Mouse (Mus musculus) adrenal gland (tissue): Measurements from ENCODE around the gene Thap8.
"Not testable (repeated sequence)": the region's sequence is repeated elsewhere in the genome, so short reads cannot be mapped to it uniquely, and the experiment has no call there.

Experiments
- intact Hi-C: fragments of 180-260 bp; cut with DNase I; formaldehyde crosslinking; loops from one replicate; pipeline ENCODE4 v1.15.1; 2025
- long read RNA-seq, 2 experiments: library from polyadenylated mRNA; unstranded; transcript quantifications; one replicate each; pipeline ENCODE4 v2.0.0; 2020; ENCODE audit warnings: borderline replicate concordance in 1 of 2; ENCODE audit not compliant: insufficient replicate concordance in 1 of 2

The Thap8 gene
- long read RNA-seq, experiment 1: 0 reads
- long read RNA-seq, experiment 2: 0 reads

DNA sequence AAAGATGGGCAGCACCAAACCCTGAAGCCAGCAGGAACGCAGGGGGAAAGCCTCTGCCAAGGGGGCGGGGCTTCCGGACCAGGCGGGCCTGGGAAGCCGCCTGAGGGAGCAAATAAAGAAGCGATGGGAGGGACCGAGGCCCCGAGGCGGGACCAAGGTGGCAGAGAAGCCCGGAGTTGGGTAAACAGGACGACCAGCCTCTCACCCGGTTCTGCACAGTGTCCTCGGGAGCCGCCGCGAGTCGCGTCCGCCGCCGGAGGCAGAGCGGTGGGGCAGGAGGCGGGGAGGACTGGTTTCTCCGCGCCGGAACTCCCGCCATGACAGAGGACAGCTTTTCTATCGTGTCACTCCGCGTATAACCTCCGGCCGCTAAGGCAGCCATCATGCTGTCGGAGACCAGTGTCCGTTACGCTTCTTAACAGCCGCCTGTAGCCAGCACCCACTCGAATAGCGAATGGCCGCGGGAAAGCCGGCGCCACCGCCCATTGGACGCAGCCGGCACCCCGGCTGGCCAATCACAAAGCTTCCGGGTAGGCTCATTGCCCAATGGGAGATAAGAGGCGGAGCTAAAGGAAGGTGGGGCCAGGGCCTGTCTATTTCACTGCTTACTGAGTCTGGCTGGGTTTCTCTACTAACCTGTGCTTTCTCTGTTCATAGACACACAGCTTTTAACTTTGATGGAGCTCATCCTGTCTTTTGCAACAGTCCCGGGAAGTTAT, at the start of gene Thap8, which contains the start of gene Wdr62:
TSS of gene Thap8 (plus strand) at position 144 of the 719 bp plus-strand sequence.
TSS of gene Wdr62 (minus strand) at position 469 of the 719 bp plus-strand sequence.
- intact Hi-C loops: no loop called here

DNA sequence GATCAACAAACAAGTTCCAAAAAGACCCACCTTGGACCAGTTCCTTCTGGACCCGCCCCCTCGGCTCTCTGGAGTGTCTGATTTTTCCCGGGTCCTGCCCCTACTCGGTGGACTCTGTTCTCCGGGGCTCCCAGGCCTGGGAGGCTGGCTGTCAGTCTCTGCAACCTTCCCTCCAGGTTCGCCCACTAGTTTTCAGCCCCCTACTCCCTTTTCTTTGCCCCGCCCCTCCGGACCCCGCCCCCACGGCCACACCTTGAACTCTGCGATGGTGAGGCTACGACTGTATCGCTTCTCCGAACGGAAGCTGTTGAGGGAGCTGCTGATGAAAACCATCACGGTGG, 48.6 kb upstream of the Thap8 start:
- intact Hi-C loops: no loop called here

DNA sequence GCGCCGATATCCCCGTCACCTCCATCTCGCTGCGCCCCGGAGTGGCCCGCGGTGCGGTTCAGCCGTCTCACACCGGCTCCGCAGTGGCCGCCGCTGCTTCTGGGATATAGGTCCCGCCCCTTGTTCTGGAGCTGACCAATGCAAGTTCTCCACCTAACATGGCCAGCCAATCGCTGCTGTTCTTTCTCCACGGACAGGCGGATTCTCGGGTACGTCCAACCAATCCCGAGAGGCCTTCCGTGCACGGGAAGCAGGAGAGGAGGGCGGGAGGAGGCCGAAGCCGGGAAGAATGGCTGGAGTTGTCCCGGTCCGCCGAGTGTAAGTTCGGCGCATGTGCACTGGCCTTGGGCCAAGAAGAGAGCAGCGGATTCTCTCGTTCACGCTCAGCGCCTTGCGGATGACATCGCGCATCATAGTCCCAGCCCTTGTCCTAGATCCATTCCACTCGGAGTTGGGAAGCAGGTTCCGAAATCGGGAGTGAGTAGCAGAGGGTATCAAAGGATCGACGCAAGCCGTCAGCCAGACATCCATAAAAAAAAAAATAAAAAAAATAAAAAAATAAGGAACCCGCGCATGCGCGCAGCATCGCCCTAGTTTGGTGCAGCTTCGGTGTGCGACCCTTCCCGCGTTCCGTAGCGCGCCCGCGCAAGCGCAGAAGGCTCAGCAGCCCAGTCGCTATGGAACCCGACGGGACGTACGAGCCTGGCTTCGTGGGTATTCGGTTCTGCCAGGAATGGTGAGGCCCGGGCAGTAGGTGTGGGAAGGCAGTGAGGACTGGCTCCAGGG, 48.0 kb upstream of the Thap8 start, which contains the start of the genes Polr2i and Tbcb:
TSS of gene Polr2i (plus strand) at position 280 of the 786 bp plus-strand sequence.
TSS of gene Tbcb (minus strand) at position 604 of the 786 bp plus-strand sequence.
- intact Hi-C loops: no loop called here

DNA sequence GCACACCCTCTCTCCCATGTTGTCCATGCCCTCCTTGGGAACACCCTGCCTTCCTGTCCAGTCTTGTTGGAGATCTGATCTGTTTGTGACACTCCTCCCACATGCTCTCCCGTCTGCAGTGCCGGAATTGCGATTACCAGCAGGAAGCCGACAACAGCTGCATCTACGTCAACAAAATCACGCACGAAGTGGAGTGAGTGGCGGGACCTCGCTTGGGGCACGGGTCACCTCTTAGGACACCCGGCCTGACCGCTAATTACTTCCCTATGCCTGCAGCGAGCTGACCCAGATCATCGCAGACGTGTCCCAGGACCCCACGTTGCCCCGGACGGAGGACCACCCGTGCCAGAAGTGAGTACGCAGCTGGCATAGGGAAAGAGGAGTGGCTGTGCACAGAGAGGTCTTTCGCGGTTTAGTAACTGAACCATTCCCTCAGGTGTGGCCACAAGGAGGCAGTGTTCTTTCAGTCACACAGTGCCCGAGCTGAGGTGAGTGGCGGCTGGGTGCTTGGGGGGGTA, 47.2 kb upstream of the Thap8 start:
- intact Hi-C loops: no loop called here

DNA sequence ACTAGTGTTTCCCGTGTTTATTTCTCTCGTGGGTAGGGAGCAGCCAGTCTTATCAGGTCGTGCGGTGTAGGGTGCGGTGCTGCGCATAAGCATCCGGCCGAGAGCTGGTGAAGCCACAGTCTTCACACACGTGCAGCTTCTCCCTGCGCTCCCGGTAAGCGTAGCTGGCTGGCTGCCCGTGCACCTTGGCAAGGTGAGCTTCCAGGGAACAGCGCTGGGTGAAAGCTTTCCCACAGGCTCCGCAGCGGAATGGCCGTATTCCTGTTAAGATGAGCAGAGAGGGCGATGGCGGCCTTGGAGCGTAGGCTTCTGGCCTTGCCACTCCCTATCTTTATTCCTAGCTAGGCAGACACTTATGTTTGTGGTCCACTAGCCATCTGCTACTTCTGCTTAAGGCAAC, 46.5 kb upstream of the Thap8 start:
- intact Hi-C loops: no loop called here

DNA sequence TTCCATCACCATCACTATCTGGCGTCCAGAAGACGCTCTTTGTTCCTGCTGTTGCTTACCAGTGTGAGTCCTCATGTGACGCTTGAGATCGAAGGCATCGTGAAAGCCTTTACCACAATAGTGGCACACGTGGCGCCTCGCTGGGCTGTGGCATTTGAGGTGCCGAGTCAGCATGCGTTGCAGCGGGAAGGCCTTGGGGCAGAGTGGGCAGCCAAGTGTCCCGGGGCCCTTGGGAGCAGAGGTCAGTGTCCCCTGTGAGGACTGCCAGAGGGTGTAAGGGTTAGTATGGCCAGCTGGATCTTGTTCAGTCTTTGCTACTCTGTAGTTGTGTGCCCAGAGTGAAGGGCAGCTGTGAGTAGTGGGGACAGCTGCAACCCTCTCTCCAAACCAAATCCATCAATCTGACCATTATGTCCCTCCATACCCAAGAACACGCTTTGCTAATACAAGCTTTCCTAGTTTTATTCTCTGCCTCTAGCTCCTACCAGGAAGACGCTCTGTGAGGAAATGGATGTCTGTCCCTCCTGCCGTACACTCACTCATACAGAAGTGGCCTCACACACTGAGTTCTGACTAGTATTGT, 45.5 kb upstream of the Thap8 start:
- intact Hi-C loops: no loop called here

DNA sequence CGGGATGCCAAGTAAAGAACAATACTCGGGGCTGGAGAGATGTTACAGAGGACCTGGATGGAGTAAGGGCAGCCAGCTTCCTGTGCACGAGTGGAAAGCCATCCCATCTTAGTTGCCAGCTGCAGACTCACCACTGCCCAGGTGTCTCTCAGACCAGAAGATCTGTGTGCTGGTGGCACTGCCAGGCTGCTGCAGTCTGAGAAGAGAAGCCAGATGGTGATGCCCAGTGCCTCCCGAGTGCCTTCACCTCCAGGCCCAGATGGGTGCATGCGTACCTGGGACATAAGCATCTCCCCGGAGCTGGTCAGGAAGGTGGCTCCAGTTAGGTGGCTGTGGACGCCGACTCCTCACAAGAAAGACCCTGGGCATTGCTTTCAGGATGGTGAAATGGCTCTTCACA, 44.8 kb upstream of the Thap8 start:
- intact Hi-C loops: no loop called here

DNA sequence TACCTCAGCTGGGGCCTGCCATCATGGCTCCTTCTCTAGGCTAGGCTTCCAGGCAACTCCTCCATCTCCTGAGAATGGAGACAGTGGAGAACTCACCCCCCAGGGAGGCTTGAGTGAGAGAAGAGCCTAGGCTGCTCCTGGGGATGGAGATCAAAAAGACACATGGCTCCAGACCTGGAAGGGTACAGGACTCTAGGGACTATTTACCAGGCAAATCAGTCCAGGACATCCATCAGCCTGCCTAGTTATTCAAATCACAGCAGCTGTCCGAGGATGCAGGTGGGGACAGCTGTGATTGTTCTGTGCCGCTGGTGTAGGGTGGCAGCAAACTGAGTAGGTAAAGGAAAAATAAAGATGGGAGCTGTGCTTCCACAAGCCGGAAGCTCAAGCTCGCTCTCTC, 44.3 kb upstream of the Thap8 start, which contains the start of gene Ovol3:
TSS of gene Ovol3 (minus strand) at position 101 of the 400 bp plus-strand sequence.
- intact Hi-C loops: no loop called here

DNA sequence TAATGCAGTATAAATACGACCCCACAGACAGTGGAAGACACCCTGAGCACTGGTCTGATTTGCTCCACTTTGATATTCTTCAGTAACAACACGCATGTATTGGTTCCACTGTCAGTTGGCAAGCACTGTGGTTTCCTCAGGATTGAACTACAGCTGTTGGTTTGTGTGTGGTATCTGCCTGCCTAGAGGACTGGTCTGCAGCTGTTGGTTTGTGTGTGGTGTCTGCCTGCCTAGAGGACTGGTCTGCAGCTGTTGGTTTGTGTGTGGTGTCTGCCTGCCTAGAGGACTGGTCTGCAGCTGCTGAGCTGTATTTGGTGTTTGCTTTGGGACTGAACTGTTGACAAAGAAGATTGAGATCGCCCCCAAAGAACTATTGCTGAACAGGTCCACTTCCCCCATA, 42.5 kb upstream of the Thap8 start:
- intact Hi-C loops: not testable (repeated sequence)

DNA sequence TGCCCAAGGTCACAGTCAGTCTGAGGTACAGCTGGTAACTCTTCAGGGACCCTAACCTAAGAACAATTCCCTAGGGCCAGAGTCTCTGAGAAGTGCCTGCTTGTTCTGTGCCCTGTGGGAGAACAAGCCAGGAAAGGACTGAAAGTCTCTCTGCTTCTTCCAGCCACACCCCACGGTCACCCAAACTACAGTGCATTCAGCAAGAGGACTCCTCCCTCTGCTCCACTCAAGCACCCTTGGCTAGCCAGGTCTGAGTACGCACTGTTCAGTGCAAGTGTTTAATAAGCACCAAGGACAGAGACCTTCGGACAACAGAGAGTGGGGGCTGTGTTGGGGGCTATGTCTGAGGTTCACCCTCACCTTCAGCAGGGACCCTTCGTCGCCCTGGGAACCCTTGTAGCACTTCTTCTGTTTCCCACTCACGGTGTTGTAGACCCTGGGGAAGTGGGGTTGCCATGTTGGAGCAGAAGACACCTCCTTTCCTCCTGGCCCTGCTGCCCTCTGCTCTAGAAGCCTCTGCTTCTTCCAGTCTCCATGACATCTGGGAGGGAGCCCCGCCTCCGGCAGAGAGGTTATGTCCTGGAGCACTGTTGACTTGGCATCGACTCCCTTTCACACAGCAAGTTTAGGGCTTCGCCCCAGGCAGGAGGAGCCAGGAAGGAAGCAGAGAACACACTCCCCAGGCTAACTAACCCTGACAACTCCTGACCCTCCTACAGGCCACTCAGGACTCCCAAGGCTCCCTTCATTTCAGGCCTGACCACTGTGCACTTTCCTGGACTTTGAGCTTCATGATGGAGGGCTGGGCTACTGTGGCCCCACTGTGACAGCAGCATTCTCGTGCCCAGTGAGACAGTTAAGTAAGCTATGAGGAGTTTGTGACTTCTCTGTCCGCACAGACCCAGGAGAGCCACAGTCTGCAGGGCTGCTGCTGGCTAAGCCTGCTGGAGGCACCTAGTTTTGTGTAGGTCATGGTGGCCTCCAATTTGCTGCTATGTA, 27.6 kb upstream of the Thap8 start:
- intact Hi-C loops: no loop called here

DNA sequence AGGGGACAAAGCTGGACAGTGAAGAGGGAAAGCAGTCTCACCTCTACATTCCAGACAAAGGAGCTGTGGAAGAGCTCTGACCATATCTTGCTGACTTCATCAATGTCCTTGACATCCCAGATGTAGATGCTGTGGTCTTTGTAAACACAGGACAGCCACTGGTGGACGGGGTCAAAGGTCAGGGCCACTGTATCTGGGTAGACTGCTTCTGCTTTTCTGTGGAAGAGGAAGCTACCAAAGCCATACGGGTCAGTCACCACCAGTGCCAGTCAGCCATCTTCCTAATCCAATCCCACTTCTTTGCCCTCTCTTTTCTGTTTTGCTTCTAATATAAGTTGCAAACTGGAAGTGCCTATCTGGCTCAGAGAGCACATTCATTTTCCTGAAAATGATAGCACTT, 14.9 kb upstream of the Thap8 start:
- intact Hi-C loops: no loop called here

DNA sequence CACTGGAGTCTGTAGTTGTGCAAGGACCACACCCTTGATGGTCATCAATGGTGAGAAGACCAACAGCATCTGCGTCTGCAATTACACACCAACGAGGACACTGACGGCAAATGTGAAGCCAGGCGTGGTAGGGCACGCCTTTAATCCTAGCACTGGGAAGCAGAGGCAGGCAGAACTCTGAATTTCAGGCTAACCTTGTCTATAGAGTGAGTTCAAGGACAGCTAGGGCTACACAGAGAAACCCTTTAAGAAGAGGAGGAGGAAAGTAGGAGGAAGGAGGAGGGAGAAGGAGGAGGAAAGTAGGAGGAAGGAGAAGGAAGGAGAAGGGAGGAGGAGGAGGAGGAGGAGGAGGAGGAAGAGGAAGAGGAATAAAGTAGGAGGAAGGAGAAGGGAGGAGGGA, 14.4 kb upstream of the Thap8 start:
- intact Hi-C loops: no loop called here

DNA sequence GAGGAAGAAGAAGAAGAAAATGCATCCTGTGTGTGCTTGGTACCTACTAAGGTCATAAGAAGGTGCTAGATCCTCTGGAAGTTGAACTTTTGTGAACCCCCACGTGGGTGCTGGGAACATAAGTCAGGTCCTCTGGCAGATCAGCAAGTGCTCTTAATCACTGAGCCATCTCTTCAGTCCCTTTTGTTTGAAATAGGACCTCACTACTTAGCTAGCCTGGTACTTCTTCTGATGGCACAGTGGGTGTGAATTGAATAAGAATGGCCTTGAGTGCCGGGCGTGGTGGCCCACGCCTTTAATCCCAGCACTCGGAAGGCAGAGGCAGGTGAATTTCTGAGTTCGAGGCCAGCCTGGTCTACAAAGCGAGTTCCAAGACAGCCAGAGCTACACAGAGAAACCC, 14.0 kb upstream of the Thap8 start:
- intact Hi-C loops: no loop called here

DNA sequence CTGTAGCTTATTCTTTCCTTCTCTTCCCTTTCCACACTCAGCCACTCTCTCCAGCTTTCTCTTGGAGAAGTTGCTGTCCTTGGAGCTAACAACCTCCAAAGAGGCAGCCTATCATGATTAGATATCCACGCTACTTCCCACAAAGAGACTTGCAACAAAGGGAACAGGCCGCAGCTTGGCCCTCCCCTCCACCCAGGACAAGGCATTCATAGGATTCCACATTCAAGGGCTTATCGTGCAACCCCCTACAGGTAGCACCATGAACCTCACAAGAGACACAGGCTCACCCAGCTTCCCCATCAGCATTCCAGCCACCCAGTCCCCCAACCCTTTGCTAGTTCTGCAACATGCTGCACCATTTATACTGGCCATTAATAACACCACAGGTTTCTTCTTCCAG, 13.1 kb upstream of the Thap8 start:
- intact Hi-C loops: no loop called here

DNA sequence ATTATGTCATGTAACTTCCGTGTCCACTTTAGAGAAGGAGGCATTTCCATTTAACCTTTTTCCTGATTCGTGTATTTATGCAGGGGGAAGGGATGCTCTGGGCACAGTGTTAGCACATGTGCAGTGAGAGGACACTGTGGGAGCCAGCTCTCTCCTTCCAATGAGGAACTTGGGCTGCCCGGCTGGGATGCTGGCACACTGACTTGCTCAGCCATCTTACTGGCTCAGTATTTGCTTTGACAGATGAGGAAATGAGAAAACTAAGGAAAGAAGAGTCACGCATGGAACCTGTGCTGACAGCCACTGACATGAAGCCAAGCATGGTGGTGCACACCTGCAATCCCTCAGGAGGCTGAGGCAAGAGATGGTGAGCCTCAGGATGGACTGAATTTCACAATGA, 10.3 kb upstream of the Thap8 start:
- intact Hi-C loops: no loop called here

DNA sequence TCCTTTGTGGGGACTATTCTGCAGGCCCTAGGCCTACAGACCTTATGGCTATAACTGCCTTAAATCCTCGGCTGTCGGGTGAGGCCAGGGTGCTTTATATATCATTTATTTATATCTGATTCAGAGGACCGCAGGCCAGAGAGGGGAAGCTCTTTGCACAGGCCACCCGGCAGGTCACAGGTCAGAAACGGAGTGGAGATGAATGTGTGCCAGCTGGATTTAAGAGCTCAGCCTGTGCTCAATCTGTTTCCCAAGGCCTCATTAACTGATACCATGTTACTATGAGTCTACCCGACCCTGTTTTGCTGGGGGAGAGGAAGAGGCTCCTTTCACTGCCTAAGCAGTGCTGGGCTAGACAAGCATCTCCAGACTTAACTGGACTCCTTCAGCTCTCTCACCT, 5.5 kb upstream of the Thap8 start:
- intact Hi-C loops: no loop called here

DNA sequence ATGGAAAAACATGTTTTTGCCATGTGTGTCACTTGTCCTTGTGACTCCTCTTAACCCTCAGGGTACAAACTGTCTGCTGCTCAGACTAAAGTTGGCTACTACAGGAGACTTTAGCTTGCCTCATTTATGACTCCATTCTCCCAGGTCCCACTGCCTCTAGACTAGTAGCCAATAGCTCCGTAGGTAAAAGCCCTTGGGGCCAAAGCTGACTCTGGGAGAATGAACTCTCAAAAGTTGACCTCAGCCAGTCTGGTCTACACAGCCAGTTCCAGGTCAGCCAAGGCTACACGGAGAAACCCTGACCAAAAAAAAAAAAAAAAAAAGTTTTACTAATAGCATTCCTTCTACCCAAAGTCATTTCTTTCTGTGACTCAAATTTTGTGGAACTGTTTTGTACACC, 983 bp upstream of the Thap8 start:
- intact Hi-C loops: no loop called here

DNA sequence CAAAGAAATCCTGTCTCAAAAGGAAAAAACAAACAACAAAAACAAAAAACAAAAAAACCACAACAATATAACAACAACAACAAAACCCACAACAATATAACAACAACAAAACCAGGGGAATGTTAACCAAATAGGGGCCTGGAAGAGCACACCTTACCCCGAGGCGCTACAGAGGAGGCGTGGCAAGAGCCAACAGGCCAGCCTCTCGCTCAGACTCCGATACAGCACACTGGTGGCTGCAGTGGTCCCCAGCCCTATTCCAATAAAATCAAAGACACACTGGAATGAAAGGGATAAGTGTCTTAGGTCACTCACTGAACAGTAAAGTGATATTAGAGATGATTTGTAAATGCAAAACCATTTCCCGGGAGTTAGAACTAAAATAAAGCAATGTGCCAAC, 358 bp upstream of the Thap8 start:
- intact Hi-C loops: no loop called here

DNA sequence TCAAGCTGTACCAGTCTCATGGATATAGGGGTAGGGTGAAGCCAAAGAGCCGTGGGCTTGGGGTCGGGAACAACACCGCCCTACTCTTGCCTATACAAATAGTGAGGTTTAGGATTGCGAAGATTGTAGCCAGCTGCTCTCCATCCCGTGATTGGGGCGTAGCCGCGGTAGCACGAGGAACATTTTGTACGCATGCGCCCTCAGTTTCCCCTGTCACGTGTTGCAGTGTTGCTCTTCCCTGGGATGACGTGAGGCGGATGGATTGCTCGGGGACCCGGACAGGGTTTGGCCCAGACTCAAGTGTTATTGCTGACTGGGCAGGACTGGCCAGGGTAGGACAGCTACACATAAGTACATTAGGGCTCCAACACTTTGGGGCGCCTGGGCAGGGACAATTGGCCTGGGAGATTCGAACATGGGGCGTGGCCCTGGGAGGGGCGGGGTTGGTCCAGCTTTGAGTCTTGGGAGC, 810 bp downstream of the Thap8 start:
- intact Hi-C loops: no loop called here

DNA sequence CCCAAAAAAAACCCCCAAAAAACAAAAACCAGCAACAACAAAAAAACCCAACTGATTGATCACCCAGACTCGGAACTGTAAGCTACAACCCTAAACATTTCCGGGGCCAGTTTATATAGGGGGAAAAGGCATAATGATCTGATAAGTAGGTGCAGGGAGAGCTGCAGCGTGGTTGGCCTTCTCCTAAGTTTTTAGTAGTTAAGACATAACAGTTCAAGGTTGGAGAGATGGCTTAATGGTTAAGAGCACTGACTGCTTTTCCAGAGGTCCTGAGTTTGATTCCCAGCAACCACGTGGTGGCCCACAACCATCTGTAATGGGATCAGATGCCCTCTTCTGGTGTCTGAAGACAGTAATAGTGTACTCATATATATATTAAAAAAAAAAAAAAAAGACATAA, 1.6 kb downstream of the Thap8 start:
- intact Hi-C loops: no loop called here

DNA sequence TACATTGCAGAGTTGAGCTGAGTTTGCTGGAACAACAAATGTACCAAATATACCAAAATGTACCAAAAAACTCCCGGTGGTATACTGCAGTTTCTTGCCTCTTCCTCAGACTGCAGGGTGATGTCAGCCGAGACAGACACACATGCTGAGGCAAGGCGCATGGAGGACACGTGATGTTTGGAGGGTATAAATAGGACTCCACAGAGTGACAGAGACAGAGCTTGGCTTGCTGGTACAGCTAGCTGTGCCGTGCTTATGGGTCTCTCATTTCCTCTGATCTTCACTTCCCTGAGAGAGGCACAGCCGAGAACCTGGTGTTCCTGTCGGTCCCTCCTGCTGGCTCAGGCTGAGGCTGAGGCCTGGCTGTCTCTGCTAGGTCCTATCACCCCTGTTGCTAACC, 2.8 kb downstream of the Thap8 start:
- intact Hi-C loops: no loop called here
